Mouse (Mus musculus): ENCODE measurements around the gene Agbl2. TPM values are rescaled to one million over a fixed set of nuclear protein-coding genes. Genes with fewer than 3 reads are reported as not detected.
"Not testable (repeated sequence)": the region's sequence is repeated elsewhere in the genome, so short reads cannot be mapped to it uniquely, and the experiment has no call there.

The Agbl2 gene
- total RNA-seq, 2 experiments from 2014 or later, result 0.35 to 0.38 TPM

- DNase-seq, result no peak
These were observed 33.6 kb downstream of the Agbl2 start for GRCm38 (mm10) chr2:90816144-90816543.

GRCm38 (mm10) chr2:90818710-90819109 is 36.2 kb downstream of the Agbl2 start:
- no peak for DNase-seq

GRCm38 (mm10) chr2:90820894-90821293 is 38.4 kb downstream of the Agbl2 start:
- DNase-seq, result no peak

GRCm38 (mm10) chr2:90822978-90823377 is 40.5 kb downstream of the Agbl2 start:
- DNase-seq, result no peak

- no peak for DNase-seq
These were observed 41.3 kb downstream of the Agbl2 start for GRCm38 (mm10) chr2:90823781-90824180.

GRCm38 (mm10) chr2:90824528-90824927 is 42.0 kb downstream of the Agbl2 start:
- DNase-seq, result not testable (repeated sequence)

GRCm38 (mm10) chr2:90825515-90826172 is 43.1 kb downstream of the Agbl2 start:
- DNase-seq, result no peak

GRCm38 (mm10) chr2:90828739-90829138 is 46.2 kb downstream of the Agbl2 start:
- no peak for DNase-seq

- no peak for DNase-seq
These were observed 51.0 kb downstream of the Agbl2 start for GRCm38 (mm10) chr2:90833502-90833901.

- DNase-seq, result no peak
These were observed 56.1 kb downstream of the Agbl2 start for GRCm38 (mm10) chr2:90838621-90839020.

- DNase-seq, result no peak
These were observed 61.1 kb downstream of the Agbl2 start for GRCm38 (mm10) chr2:90843666-90844065.

- no peak for DNase-seq
These were observed 61.7 kb downstream of the Agbl2 start for GRCm38 (mm10) chr2:90844262-90844661.

- DNase-seq, result no peak
These were observed 62.7 kb downstream of the Agbl2 start for GRCm38 (mm10) chr2:90845234-90845633.

GRCm38 (mm10) chr2:90846171-90846570 is 63.6 kb downstream of the Agbl2 start:
- DNase-seq, result no peak

GRCm38 (mm10) chr2:90846597-90846954 is 64.0 kb downstream of the Agbl2 start:
- no peak for DNase-seq

- DNase-seq, result peak; percentile 99
These were observed 64.6 kb downstream of the Agbl2 start, which contains the start of gene Mtch2 for GRCm38 (mm10) chr2:90846955-90847680. Mtch2 (plus strand) TSS chr2:90847155.

GRCm38 (mm10) chr2:90847681-90848050 is 65.1 kb downstream of the Agbl2 start:
- DNase-seq, result no peak

- no peak for DNase-seq
These were observed 65.8 kb downstream of the Agbl2 start for GRCm38 (mm10) chr2:90848331-90848730.

- DNase-seq, result no peak
These were observed 67.9 kb downstream of the Agbl2 start for GRCm38 (mm10) chr2:90850401-90850800.

- no peak for DNase-seq
These were observed 79.0 kb downstream of the Agbl2 start for GRCm38 (mm10) chr2:90861486-90861885.

GRCm38 (mm10) chr2:90864184-90864583 is 81.7 kb downstream of the Agbl2 start:
- DNase-seq, result no peak

GRCm38 (mm10) chr2:90866524-90866923 is 84.0 kb downstream of the Agbl2 start:
- peak; percentile 64 for DNase-seq

GRCm38 (mm10) chr2:90870136-90870601 is 87.6 kb downstream of the Agbl2 start:
- no peak for DNase-seq
